Mouse (Mus musculus) CH12.LX (cell line): ENCODE measurements around the gene Ulk4. TPM values are rescaled to one million over a fixed set of nuclear protein-coding genes. Genes with fewer than 3 reads are reported as not detected.

Source experiments
- DNase-seq: peaks from one replicate; pipeline ENCODE4 v3.0.0-alpha.2; 2013; ENCODE audit errors: extremely low read depth
- H3K27ac ChIP-seq: 2 replicates; pipeline ENCODE4 v1.5.1; 2012; ENCODE audit warnings: low read depth, mild to moderate bottlenecking, control low read depth, moderate library complexity; ENCODE audit not compliant: insufficient read depth
- H3K27me3 ChIP-seq: replicated peaks from 2 replicates; pipeline ENCODE3; 2012; ENCODE audit warnings: inconsistent platforms
- H3K36me3 ChIP-seq, 2 experiments: replicated peaks in 1 of 2; 2 replicates each; pipeline versions ENCODE3 to v1.6.1; 2012; ENCODE audit warnings: inconsistent platforms in 1 of 2, low read length in 1 of 2, mild to moderate bottlenecking in 1 of 2, mixed read lengths in 1 of 2, moderate library complexity in 1 of 2; ENCODE audit not compliant: control insufficient read depth in 1 of 2, insufficient read depth in 1 of 2
- H3K4me1 ChIP-seq, 2 experiments: 2 replicates each; pipeline ENCODE4 v1.6.1; 2012; ENCODE audit warnings: inconsistent platforms in 1 of 2, moderate library complexity in 1 of 2; ENCODE audit not compliant: insufficient read depth in 2 of 2, control insufficient read depth in 1 of 2
- H3K4me2 ChIP-seq: 2 replicates; pipeline ENCODE4 v1.6.1; 2012; ENCODE audit warnings: low read depth, mild to moderate bottlenecking, control low read depth; ENCODE audit not compliant: poor library complexity, insufficient read depth, severe bottlenecking
- H3K4me3 ChIP-seq, 3 experiments: fragments of 150-350 bp in 1 of 3; sonication (generic) in 1 of 3; replicated peaks in 1 of 3; 2 replicates each; pipeline versions ENCODE3 to v1.5.1; 2011 to 2012; ENCODE audit warnings: low read depth in 2 of 3, low read length in 2 of 3, mild to moderate bottlenecking in 2 of 3, moderate library complexity in 2 of 3, control low read depth in 1 of 3, improper control_type of control experiment in 1 of 3, inconsistent platforms in 1 of 3, mixed read lengths in 1 of 3; ENCODE audit not compliant: poor library complexity in 1 of 3
- H3K79me2 ChIP-seq: replicated peaks from 2 replicates; pipeline ENCODE4 v1.6.1; 2012; ENCODE audit warnings: mild to moderate bottlenecking, moderate library complexity; ENCODE audit not compliant: control insufficient read depth, poor library complexity, insufficient read depth, severe bottlenecking; ENCODE audit errors: extremely low read depth
- H3K9ac ChIP-seq: 2 replicates; pipeline ENCODE4 v1.6.1; 2012; ENCODE audit warnings: low read depth, mild to moderate bottlenecking, control low read depth, moderate library complexity; ENCODE audit not compliant: insufficient read depth
- H3K9me3 ChIP-seq: replicated peaks from 2 replicates; pipeline ENCODE3; 2012; ENCODE audit warnings: low read length, inconsistent platforms, mixed read lengths
- ETS1 ChIP-seq: conservative IDR thresholded peaks from 2 replicates; pipeline ENCODE4 v1.6.1; 2012; ENCODE audit warnings: low read depth, mild to moderate bottlenecking, inconsistent platforms, low read length, improper control_type of control experiment, moderate library complexity
- GABPA ChIP-seq: IDR thresholded peaks from 2 replicates; pipeline ENCODE4 v1.6.1; 2012; ENCODE audit warnings: low read depth, low read length, improper control_type of control experiment, inconsistent platforms; ENCODE audit not compliant: insufficient replicate concordance
- HCFC1 ChIP-seq: IDR thresholded peaks from 2 replicates; pipeline ENCODE4 v1.6.1; 2012; ENCODE audit warnings: low read depth, mild to moderate bottlenecking, inconsistent platforms, low read length, improper control_type of control experiment
- JUN ChIP-seq: IDR thresholded peaks from 2 replicates; pipeline ENCODE4 v1.6.1; 2011; ENCODE audit warnings: low read depth, mild to moderate bottlenecking, low read length, improper control_type of control experiment, moderate library complexity; ENCODE audit not compliant: insufficient read depth
- JUND ChIP-seq: conservative IDR thresholded peaks from 2 replicates; pipeline ENCODE4 v1.6.1; 2011; ENCODE audit warnings: low read depth, low read length, improper control_type of control experiment
- KAT2A ChIP-seq: IDR thresholded peaks from 2 replicates; pipeline ENCODE4 v1.6.1; 2012; ENCODE audit warnings: low read length, improper control_type of control experiment, inconsistent platforms; ENCODE audit not compliant: insufficient replicate concordance
- MAFK ChIP-seq: IDR thresholded peaks from 2 replicates; pipeline ENCODE4 v1.6.1; 2011; ENCODE audit warnings: low read length, improper control_type of control experiment; ENCODE audit not compliant: insufficient replicate concordance
- NELFE ChIP-seq: IDR thresholded peaks from 2 replicates; pipeline ENCODE4 v1.6.1; 2011; ENCODE audit warnings: low read depth, low read length, improper control_type of control experiment
- POLR2A ChIP-seq: IDR thresholded peaks from 2 replicates; pipeline ENCODE4 v1.6.1; 2011; ENCODE audit warnings: low read depth, mild to moderate bottlenecking, improper control_type of control experiment, low read length
- POLR2AphosphoS2 ChIP-seq: IDR thresholded peaks from 2 replicates; pipeline ENCODE4 v1.6.1; 2011; ENCODE audit warnings: low read depth, low read length, improper control_type of control experiment
- RAD21 ChIP-seq: IDR thresholded peaks from 2 replicates; pipeline ENCODE4 v1.6.1; 2011; ENCODE audit warnings: low read depth, mild to moderate bottlenecking, low read length, improper control_type of control experiment, moderate library complexity
- RCOR1 ChIP-seq: conservative IDR thresholded peaks from 2 replicates; pipeline ENCODE4 v1.6.1; 2012; ENCODE audit warnings: low read depth, mild to moderate bottlenecking, inconsistent platforms, low read length, improper control_type of control experiment
- SIN3A ChIP-seq: IDR thresholded peaks from 2 replicates; pipeline ENCODE4 v1.6.1; 2012; ENCODE audit warnings: low read length, improper control_type of control experiment, inconsistent platforms
- TBP ChIP-seq: conservative IDR thresholded peaks from 2 replicates; pipeline ENCODE4 v1.6.1; 2011; ENCODE audit warnings: low read depth, low read length, improper control_type of control experiment
- TCF12 ChIP-seq: IDR thresholded peaks from 2 replicates; pipeline ENCODE4 v1.6.1; 2014; ENCODE audit warnings: low read depth, mild to moderate bottlenecking, inconsistent platforms, low read length, improper control_type of control experiment
- UBTF ChIP-seq: IDR thresholded peaks from 2 replicates; pipeline ENCODE4 v1.6.1; 2012; ENCODE audit warnings: low read depth, mild to moderate bottlenecking, inconsistent platforms, low read length, improper control_type of control experiment, moderate library complexity
- ZC3H11A ChIP-seq: IDR thresholded peaks from 2 replicates; pipeline ENCODE4 v1.6.1; 2012; ENCODE audit warnings: low read depth, mild to moderate bottlenecking, inconsistent platforms, low read length, improper control_type of control experiment
- ZKSCAN1 ChIP-seq: IDR thresholded peaks from 2 replicates; pipeline ENCODE4 v1.6.1; 2012; ENCODE audit warnings: low read depth, inconsistent platforms, low read length, improper control_type of control experiment, borderline replicate concordance
- dilution Hi-C: fragments of 300-500 bp; cut with MboI; formaldehyde crosslinking; loops from 2 replicates; pipeline ENCODE4 v1.14.3; 2020; ENCODE audit warnings: low sequenced_read_pairs; ENCODE audit not compliant: extremely low pct_unique_long_range_greater_than_20kb, extremely low pct_ligation_motif_present
- in situ Hi-C: fragments of 300-500 bp; cut with MboI; formaldehyde crosslinking; loops from 3 replicates; pipeline ENCODE4 v1.14.3; 2019; ENCODE audit warnings: low sequenced_read_pairs, low pct_ligation_motif_present, low pct_unique_long_range_greater_than_20kb, mixed read lengths
- polyA plus RNA-seq: library from polyadenylated mRNA; unstranded; fragments of >175 nt; gene quantifications from 2 replicates; pipeline ENCODE4 v1.2.1, GENCODE M21; 2012; ENCODE audit warnings: low read depth; ENCODE audit not compliant: insufficient read length
- total RNA-seq, 2 experiments: library from RNA; depleted of rRNA; stranded (reverse); fragments of 300-350 nt in 1 of 2; fragments of >200 nt in 1 of 2; gene quantifications; 2 replicates each; pipeline ENCODE4 v1.2.3; 2012 to 2014

The Ulk4 gene
- total and polyA plus RNA-seq, 3 experiments = 1.6 to 25.8 (median 18.5) TPM

DNA sequence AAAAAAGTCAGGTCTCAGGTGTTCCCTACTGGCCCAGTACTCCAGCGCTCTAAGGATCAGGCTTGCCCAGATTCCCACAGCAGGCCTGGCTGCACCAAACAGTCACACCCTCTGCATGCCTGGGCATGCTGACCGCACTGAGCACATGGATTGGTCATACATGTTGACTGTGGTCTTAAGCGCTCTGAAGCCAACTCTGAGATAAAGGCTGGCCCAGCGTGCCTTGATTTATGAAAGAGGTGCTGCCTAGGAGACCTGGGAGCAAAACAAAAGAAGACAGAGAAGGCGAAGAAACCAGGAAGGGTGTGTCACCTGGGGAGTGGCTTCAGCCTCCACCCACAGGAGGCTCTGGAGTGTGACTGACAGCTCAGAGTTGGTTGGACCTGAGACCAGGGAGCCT is 357.9 kb downstream of the Ulk4 start:
- in situ Hi-C loops = no loop called here
- dilution Hi-C loops = no loop called here
- H3K9ac ChIP-seq = no peak overlapping the region
- no peak overlapping the region for H3K4me3 ChIP-seq
- H3K79me2 ChIP-seq = no peaks in the 10 kb centered on the region
- H3K4me1 ChIP-seq = peaks cover 0 to 26% of the 10 kb centered on the region in 2 experiments; a peak in 2 of 4 replicates
- H3K27ac ChIP-seq = no peak overlapping the region
- H3K9me3 ChIP-seq = peaks cover 7% of the 10 kb centered on the region
- no peaks in the 10 kb centered on the region for H3K36me3 ChIP-seq
- no peaks in the 10 kb centered on the region for H3K27me3 ChIP-seq
- H3K4me2 ChIP-seq = no peak overlapping the region
- DNase-seq = peak; percentile 13
- no peak for TF ChIP-seq KAT2A
- TF ChIP-seq POLR2AphosphoS2 = no peak
- TF ChIP-seq POLR2A = no peak
- no peak for TF ChIP-seq RCOR1
- no peak for TF ChIP-seq MAFK
- no peak for TF ChIP-seq ETS1
- no peak for TF ChIP-seq RAD21
- TF ChIP-seq TBP = no peak
- TF ChIP-seq ZKSCAN1 = no peak
- TF ChIP-seq GABPA = no peak
- TF ChIP-seq JUND = no peak

DNA sequence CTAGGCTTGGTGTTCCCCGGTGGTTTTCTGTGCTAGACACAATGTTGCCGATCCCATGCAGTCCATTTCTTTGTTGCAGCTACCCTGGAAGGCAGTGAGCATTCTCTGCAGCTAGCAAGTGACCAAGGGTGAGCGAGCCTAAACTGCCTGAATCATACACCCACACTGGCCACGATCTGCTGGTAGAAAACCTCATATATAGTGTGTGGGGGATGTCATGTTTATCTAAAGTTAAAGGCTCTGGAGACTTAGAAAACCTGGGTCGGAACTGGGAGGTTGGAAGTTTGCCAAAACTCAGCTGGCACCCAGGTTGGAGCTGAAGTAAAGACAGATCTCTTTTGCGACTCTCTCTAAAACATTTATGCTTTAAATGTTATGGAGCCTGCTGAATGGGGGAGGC is 358.4 kb downstream of the Ulk4 start:
- TF ChIP-seq ZC3H11A = no peak
- TF ChIP-seq JUND = no peak
- TF ChIP-seq SIN3A = no peak
- no peak for TF ChIP-seq KAT2A
- no peak for TF ChIP-seq TCF12
- no peak for TF ChIP-seq NELFE
- TF ChIP-seq HCFC1 = no peak
- no peak for TF ChIP-seq ZKSCAN1
- TF ChIP-seq TBP = no peak
- no peak for TF ChIP-seq UBTF
- no peak for TF ChIP-seq JUN
- dilution Hi-C loops (no loop called here), in situ Hi-C loops (no loop called here)
- Histone ChIP-seq H3K4me3 (no peak overlapping the region), H3K9me3 (peaks cover 7% of the 10 kb centered on the region), H3K27ac (no peak overlapping the region), H3K4me2 (no peak overlapping the region), H3K79me2 (no peaks in the 10 kb centered on the region), H3K9ac (no peak overlapping the region), H3K4me1 (peaks cover 0 to 23% of the 10 kb centered on the region in 2 experiments; a peak in 2 of 4 replicates), H3K36me3 (no peaks in the 10 kb centered on the region), H3K27me3 (no peaks in the 10 kb centered on the region)
- DNase-seq = no peak
